Mouse (Mus musculus): Measurements from ENCODE around the gene Ldb2.
A peak's percentile ranks its signal among the peaks of the same experiment; 100 is the strongest.

Gene Ldb2

GRCm38 (mm10) chr5:44719872-44720271 is 79.6 kb downstream of the Ldb2 start:
- DNase-seq (ENCODE audit: low spot score): no peak

- no peak for DNase-seq (ENCODE audit: low spot score)
Observed at GRCm38 (mm10) chr5:44714508-44714907, 85.0 kb downstream of the Ldb2 start.

GRCm38 (mm10) chr5:44713181-44713789 is 86.2 kb downstream of the Ldb2 start:
- DNase-seq (ENCODE audit: low spot score): peak; percentile 38

GRCm38 (mm10) chr5:44711211-44711610 is 88.3 kb downstream of the Ldb2 start:
- no peak for DNase-seq (ENCODE audit: low spot score)

- DNase-seq (ENCODE audit: low spot score): no peak
Observed at GRCm38 (mm10) chr5:44710132-44710871, 89.2 kb downstream of the Ldb2 start.

- no peak for DNase-seq (ENCODE audit: low spot score)
Observed at GRCm38 (mm10) chr5:44709276-44709675, 90.2 kb downstream of the Ldb2 start.

GRCm38 (mm10) chr5:44707946-44708345 is 91.5 kb downstream of the Ldb2 start:
- DNase-seq (ENCODE audit: low spot score): no peak

- peak; percentile 22 for DNase-seq (ENCODE audit: low spot score)
Observed at GRCm38 (mm10) chr5:44706997-44707698, 92.3 kb downstream of the Ldb2 start.

GRCm38 (mm10) chr5:44697993-44698392 is 101.5 kb downstream of the Ldb2 start:
- DNase-seq (ENCODE audit: low spot score): no peak

- DNase-seq (ENCODE audit: low spot score): no peak
Observed at GRCm38 (mm10) chr5:44696548-44696947, 102.9 kb downstream of the Ldb2 start.

GRCm38 (mm10) chr5:44693674-44694073 is 105.8 kb downstream of the Ldb2 start:
- no peak for DNase-seq (ENCODE audit: low spot score)

- peak; percentile 42 for DNase-seq (ENCODE audit: low spot score)
Observed at GRCm38 (mm10) chr5:44686344-44686743, 113.1 kb downstream of the Ldb2 start.

- DNase-seq (ENCODE audit: low spot score): no peak
Observed at GRCm38 (mm10) chr5:44681054-44681638, 118.3 kb downstream of the Ldb2 start.

- DNase-seq (ENCODE audit: low spot score): no peak
Observed at GRCm38 (mm10) chr5:44677814-44678213, 121.7 kb downstream of the Ldb2 start.

- no peak for DNase-seq (ENCODE audit: low spot score)
Observed at GRCm38 (mm10) chr5:44676145-44676754, 123.2 kb downstream of the Ldb2 start.

GRCm38 (mm10) chr5:44670336-44670735 is 129.1 kb downstream of the Ldb2 start:
- no peak for DNase-seq (ENCODE audit: low spot score)

GRCm38 (mm10) chr5:44667907-44668306 is 131.6 kb downstream of the Ldb2 start:
- no peak for DNase-seq (ENCODE audit: low spot score)

- DNase-seq (ENCODE audit: low spot score): no peak
Observed at GRCm38 (mm10) chr5:44667383-44667782, 132.1 kb downstream of the Ldb2 start.

- no peak for DNase-seq (ENCODE audit: low spot score)
Observed at GRCm38 (mm10) chr5:44659651-44660050, 139.8 kb downstream of the Ldb2 start.

GRCm38 (mm10) chr5:44656707-44657106 is 142.8 kb downstream of the Ldb2 start:
- no peak for DNase-seq (ENCODE audit: low spot score)

GRCm38 (mm10) chr5:44654403-44654802 is 145.1 kb downstream of the Ldb2 start:
- peak; percentile 66 for DNase-seq (ENCODE audit: low spot score)

GRCm38 (mm10) chr5:44646842-44647190 is 152.7 kb downstream of the Ldb2 start:
- no peak for DNase-seq (ENCODE audit: low spot score)

Data from embryo, embryonic 10.5 days (tissue).